20 mouse cellular contexts compared by ENCODE assay signal in genomic region chr11:93025981-93026380, GRCm38 (mm10).
"Had no signal": no experiment of that assay in that cellular context is flagged by ENCODE, and none has a peak within 500 bp of the region (broad histone marks: within the 10 kb centered on the region; RNA-seq: fewer than 3 reads in every experiment).

No protein-coding gene starts in this region.

- H3K9ac ChIP-seq: lung, embryonic 15.5 days; midbrain, embryonic 12.5 days; neural tube, embryonic 13.5 days; neural tube, embryonic 15.5 days had no signal

- H3K4me1 ChIP-seq: lung, embryonic 15.5 days; midbrain, embryonic 10.5 days; midbrain, embryonic 12.5 days; neural tube, embryonic 13.5 days; neural tube, embryonic 15.5 days had no signal

- H3K4me2 ChIP-seq: lung, embryonic 15.5 days; midbrain, embryonic 12.5 days; neural tube, embryonic 13.5 days; neural tube, embryonic 15.5 days had no signal

- DNase-seq: lung, adult 2 months; lung, postnatal 14 days; lung, postnatal 4 days; midbrain, embryonic 14.5 days; retina, postnatal 1 day; right cerebral cortex, adult 18-20 months; right cerebral cortex, postnatal 25 days; right cerebral cortex, postnatal 4 days; spleen, adult 18-20 months; thymus, adult 18-20 months; thymus, postnatal 14 days; thymus, postnatal 36 days had no signal

- ATAC-seq: lung, postnatal 0 days; midbrain, embryonic 16.5 days had no signal

- H3K4me3 ChIP-seq: lung, embryonic 15.5 days; midbrain, embryonic 10.5 days; midbrain, embryonic 12.5 days; myocyte; neural tube, embryonic 13.5 days; neural tube, embryonic 15.5 days had no signal

- H3K27me3 ChIP-seq: lung, embryonic 15.5 days; midbrain, embryonic 12.5 days; neural tube, embryonic 13.5 days; neural tube, embryonic 15.5 days had no signal

- H3K36me3 ChIP-seq: lung, embryonic 15.5 days; midbrain, embryonic 10.5 days; midbrain, embryonic 12.5 days; neural tube, embryonic 13.5 days; neural tube, embryonic 15.5 days had no signal

- H3K27ac ChIP-seq: lung, embryonic 15.5 days; midbrain, embryonic 10.5 days; midbrain, embryonic 12.5 days; neural tube, embryonic 13.5 days; neural tube, embryonic 15.5 days had no signal

- H3K9me3 ChIP-seq: lung, embryonic 15.5 days; midbrain, embryonic 10.5 days; midbrain, embryonic 12.5 days; neural tube, embryonic 13.5 days; neural tube, embryonic 15.5 days had no signal
